Mouse (Mus musculus) liver, postnatal 0 days (tissue): Measurements from ENCODE around the gene Ppm1j.

Experiments used
- CTCF ChIP-seq: sonication (generic); IDR thresholded peaks from 2 replicates; pipeline ENCODE4 v1.5.1; 2016; ENCODE audit warnings: antibody characterized with exemption, low read depth
- EP300 ChIP-seq: IDR thresholded peaks from 2 replicates; pipeline ENCODE4 v1.6.1; 2016; ENCODE audit warnings: antibody characterized with exemption, low read depth, mild to moderate bottlenecking

- TF ChIP-seq CTCF (no peak), EP300 (no peak)
These were observed 30.9 kb downstream of the Ppm1j start for GRCm38 (mm10) chr3:104811752-104812151.
